Mouse (Mus musculus) embryo, embryonic 11.5 days (tissue): ENCODE data around the gene Rhbdl1.

Source experiments
- DNase-seq: peaks from one replicate; pipeline ENCODE4 v3.0.0-alpha.2; 2012; ENCODE audit warnings: low read depth, low spot score

The Rhbdl1 gene

GRCm38 (mm10) chr17:25837076-25837410 lies at the start of gene Rhbdl1:
Rhbdl1 (minus strand) TSS chr17:25837295.
- no peak for DNase-seq

GRCm38 (mm10) chr17:25886806-25887205 lies 49.7 kb upstream of the Rhbdl1 start:
- no peak for DNase-seq

GRCm38 (mm10) chr17:25885636-25886035 lies 48.5 kb upstream of the Rhbdl1 start:
- no peak for DNase-seq

GRCm38 (mm10) chr17:25883824-25884223 lies 46.7 kb upstream of the Rhbdl1 start:
- DNase-seq = no peak

- no peak for DNase-seq
These were observed 46.2 kb upstream of the Rhbdl1 start for GRCm38 (mm10) chr17:25883268-25883667.

- DNase-seq = no peak
These were observed 45.2 kb upstream of the Rhbdl1 start for GRCm38 (mm10) chr17:25882306-25882705.

- no peak for DNase-seq
These were observed 44.6 kb upstream of the Rhbdl1 start for GRCm38 (mm10) chr17:25881691-25882090.

GRCm38 (mm10) chr17:25880913-25881641 lies 44.0 kb upstream of the Rhbdl1 start:
- DNase-seq = no peak

- DNase-seq = no peak
These were observed 43.3 kb upstream of the Rhbdl1 start, which contains the start of gene Wfikkn1 for GRCm38 (mm10) chr17:25880196-25880910. Wfikkn1 (minus strand) TSS chr17:25880858.

- no peak for DNase-seq
These were observed 42.7 kb upstream of the Rhbdl1 start for GRCm38 (mm10) chr17:25879750-25880149.

- DNase-seq = no peak
These were observed 42.2 kb upstream of the Rhbdl1 start for GRCm38 (mm10) chr17:25879261-25879660.

GRCm38 (mm10) chr17:25878611-25879180 lies 41.6 kb upstream of the Rhbdl1 start:
- no peak for DNase-seq

GRCm38 (mm10) chr17:25877741-25878610 lies 40.9 kb upstream of the Rhbdl1 start:
- no peak for DNase-seq

- no peak for DNase-seq
These were observed 39.9 kb upstream of the Rhbdl1 start for GRCm38 (mm10) chr17:25877025-25877424.

GRCm38 (mm10) chr17:25876347-25876915 lies 39.3 kb upstream of the Rhbdl1 start:
- DNase-seq = no peak

- DNase-seq = peak; percentile 83
These were observed 38.4 kb upstream of the Rhbdl1 start for GRCm38 (mm10) chr17:25875171-25876136.

- DNase-seq = peak; percentile 87
These were observed 37.7 kb upstream of the Rhbdl1 start, which contains the start of gene Mettl26 for GRCm38 (mm10) chr17:25874721-25875170. Mettl26 (plus strand) TSS chr17:25875074.

- DNase-seq = no peak
These were observed 37.1 kb upstream of the Rhbdl1 start for GRCm38 (mm10) chr17:25874148-25874720.

- DNase-seq = no peak
These were observed 36.5 kb upstream of the Rhbdl1 start for GRCm38 (mm10) chr17:25873405-25874147.
